Mouse (Mus musculus) frontal cortex, adult 2 months (tissue): ENCODE results near the gene Tma7. TPM values are rescaled to one million over a fixed set of nuclear protein-coding genes. Genes with fewer than 3 reads are reported as not detected.
A peak's percentile ranks its signal among the peaks of the same experiment; 100 is the strongest.

Experiments
- DNase-seq, 2 experiments: peaks; one replicate each; pipeline ENCODE4 v3.0.0; 2022; ENCODE audit warnings: low spot score in 1 of 2; ENCODE audit errors: extremely low spot score in 1 of 2
- polyA plus RNA-seq: library from polyadenylated mRNA; depleted of rRNA; stranded (reverse); fragments of >200 nt; gene quantifications from 2 replicates; pipeline ENCODE4 v1.2.3, GENCODE M21; 2012; rRNA removed

Tma7 gene
- polyA plus RNA-seq, 1 experiment: 173 TPM

GRCm38 (mm10) chr9:109049996-109050673, 32.3 kb downstream of the Tma7 start:
- DNase-seq: no peak

GRCm38 (mm10) chr9:109049316-109049715, 33.1 kb downstream of the Tma7 start:
- no peak for DNase-seq

DNA sequence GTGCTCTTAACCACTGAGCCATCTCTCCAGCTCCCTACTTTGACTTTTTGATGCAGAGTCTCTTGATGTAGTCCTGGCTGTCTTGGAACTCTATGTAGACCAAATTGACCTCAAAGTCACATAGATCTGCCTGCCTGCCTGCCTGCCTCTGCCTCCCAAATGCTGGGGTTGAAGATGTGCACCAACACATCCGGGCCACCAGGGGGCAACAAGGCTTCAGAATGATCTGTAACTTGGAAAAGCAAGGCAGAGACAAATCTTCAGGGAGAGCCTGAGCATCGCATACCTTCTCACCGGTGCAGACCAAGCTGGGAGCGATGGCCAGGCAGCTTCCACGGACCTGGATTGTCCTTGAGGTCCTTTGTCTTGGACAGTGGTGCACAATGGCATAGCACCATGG, 36.1 kb downstream of the Tma7 start:
- peak in 1 of 2 experiments; percentile 65 for DNase-seq

DNA sequence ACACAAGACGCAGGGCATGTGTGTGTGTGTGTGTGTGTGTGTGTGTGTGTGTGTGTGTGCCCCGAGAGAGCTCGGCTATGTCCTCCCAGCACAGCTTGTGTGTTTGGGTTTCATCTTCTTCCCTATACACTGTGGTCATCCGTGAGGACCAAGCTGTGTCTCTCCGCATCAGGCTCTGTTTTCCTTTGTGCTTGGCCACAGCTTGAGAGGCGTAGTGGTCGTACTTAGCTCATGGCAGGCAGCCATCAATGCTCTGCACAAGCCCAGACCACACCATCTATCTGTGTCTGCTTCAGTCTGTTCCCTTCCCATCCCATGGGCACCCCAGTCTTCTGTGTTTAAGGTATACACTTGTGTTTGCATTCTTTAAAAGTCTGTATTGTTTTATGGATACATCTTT, 41.0 kb downstream of the Tma7 start:
- no peak for DNase-seq

GRCm38 (mm10) chr9:109040906-109041305, 41.5 kb downstream of the Tma7 start:
- DNase-seq: no peak

DNA sequence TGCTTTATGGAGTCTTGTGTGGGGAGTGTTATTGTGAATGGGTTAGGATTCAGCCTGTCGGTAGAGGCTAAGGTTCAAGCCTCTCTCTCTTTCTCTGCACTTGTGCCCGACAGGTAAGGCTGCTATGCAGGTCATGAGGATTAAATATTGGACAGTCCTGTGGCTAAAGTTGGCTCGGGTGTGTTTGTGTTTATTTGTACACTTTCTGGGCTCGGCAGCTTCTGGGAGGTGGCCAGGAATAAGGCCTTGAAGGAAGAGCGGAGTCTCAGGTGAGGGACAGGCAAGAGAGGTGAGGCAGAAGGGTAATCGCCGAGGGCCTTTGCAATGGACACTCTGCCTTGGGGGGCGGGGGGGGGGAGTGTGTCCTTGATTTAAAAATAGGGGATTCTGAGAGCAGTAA, 42.2 kb downstream of the Tma7 start:
- DNase-seq: no peak

- no peak for DNase-seq
Observed at GRCm38 (mm10) chr9:109039681-109040080, 42.7 kb downstream of the Tma7 start.

GRCm38 (mm10) chr9:109038901-109039364, 43.5 kb downstream of the Tma7 start:
- DNase-seq: no peak

- no peak for DNase-seq
Observed at GRCm38 (mm10) chr9:109038086-109038895, 44.1 kb downstream of the Tma7 start, which contains the start of gene Shisa5. Shisa5 (plus strand) TSS chr9:109038565.

DNA sequence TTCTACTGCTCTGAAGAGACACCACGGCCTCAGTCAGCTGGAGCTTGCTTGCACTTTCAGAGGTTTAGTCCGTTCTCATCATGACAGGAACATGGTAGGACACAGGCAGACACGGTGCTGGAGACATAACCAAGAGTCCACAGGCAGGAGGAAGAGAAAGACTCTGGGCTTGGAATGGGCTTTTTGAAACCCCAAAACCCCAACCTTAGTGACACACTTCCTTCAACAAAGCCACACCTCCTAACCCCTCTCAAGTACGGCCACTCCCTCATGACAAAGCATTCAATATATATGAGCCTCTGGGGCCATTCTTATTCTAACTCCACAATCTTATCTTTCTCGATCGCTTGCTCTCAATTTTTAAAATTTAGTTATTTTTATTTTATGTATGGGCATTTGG, 50.0 kb downstream of the Tma7 start:
- no peak for DNase-seq

DNA sequence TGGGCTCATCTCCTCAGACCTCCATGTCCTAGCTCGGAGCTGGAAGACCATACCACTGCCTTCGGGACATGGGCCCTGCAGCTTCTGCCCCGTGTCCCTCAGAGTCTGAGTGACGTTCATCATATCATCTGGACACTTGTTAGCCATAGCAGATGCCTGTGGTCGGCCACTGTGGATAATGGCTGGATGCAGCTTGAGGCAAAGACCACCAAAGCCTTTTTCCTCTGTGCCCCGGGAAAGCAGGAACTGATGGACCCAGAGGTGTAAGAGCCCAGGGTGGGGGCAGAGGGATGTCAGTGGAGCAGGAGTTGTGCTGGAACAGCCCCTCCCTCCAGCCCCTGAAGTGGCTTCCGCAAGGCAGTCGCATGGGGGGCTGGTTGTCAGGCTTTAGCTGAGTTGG, 50.7 kb downstream of the Tma7 start:
- no peak for DNase-seq

GRCm38 (mm10) chr9:109031001-109031400, 51.4 kb downstream of the Tma7 start:
- no peak for DNase-seq

- DNase-seq: no peak
Observed at GRCm38 (mm10) chr9:109030312-109030711, 52.1 kb downstream of the Tma7 start.

GRCm38 (mm10) chr9:109028919-109029318, 53.5 kb downstream of the Tma7 start:
- DNase-seq: no peak

GRCm38 (mm10) chr9:109028421-109028820, 54.0 kb downstream of the Tma7 start:
- DNase-seq: no peak

- DNase-seq: no peak
Observed at GRCm38 (mm10) chr9:109027521-109027920, 54.9 kb downstream of the Tma7 start.

Other genes with a start within 250 kb of the Tma7 start
- gene Slc26a6, start 229.3 kb downstream of the Tma7 start, polyA plus RNA-seq: 19.5 and 20.7 TPM in 2 replicates
- gene Tmem89, start 168.0 kb downstream of the Tma7 start, polyA plus RNA-seq: 0.50 TPM in 2 replicates
- 467 and 477 TPM in 2 replicates for gene Uqcrc1, start 146.0 kb downstream of the Tma7 start, polyA plus RNA-seq
- gene Col7a1, start 129.0 kb downstream of the Tma7 start, polyA plus RNA-seq: 12.1 and 13.2 TPM in 2 replicates
- 0.38 and 0.92 TPM in 2 replicates for gene Ucn2, start 96.6 kb downstream of the Tma7 start, polyA plus RNA-seq
- gene Pfkfb4, start 90.8 kb downstream of the Tma7 start, polyA plus RNA-seq: 17.9 and 18.1 TPM in 2 replicates
- 101 and 107 TPM in 2 replicates for gene Shisa5, start 44.0 kb downstream of the Tma7 start, polyA plus RNA-seq
- gene Trex1, start 22.9 kb downstream of the Tma7 start, polyA plus RNA-seq: 36.9 and 43.5 TPM in 2 replicates
- 35.6 and 37.6 TPM in 2 replicates for gene Atrip, start 8.5 kb downstream of the Tma7 start, polyA plus RNA-seq
- 5.9 and 6.0 TPM in 2 replicates for gene Ccdc51, start 94 bp downstream of the Tma7 start, polyA plus RNA-seq
- 27.6 and 32.6 TPM in 2 replicates for gene Plxnb1, start 12.8 kb upstream of the Tma7 start, polyA plus RNA-seq
- gene Fbxw21, start 79.5 kb upstream of the Tma7 start, polyA plus RNA-seq: not detected in 2 replicates
- not detected in 2 replicates for gene Fbxw13, start 113.4 kb upstream of the Tma7 start, polyA plus RNA-seq
- gene Fbxw20, start 152.2 kb upstream of the Tma7 start, polyA plus RNA-seq: not detected in 2 replicates
- 0.06 TPM in 1 of 2 replicates, not detected in the other for gene Fbxw14, start 205.1 kb upstream of the Tma7 start, polyA plus RNA-seq